Mouse (Mus musculus): Measurements from ENCODE around the gene Taf3.

DNA sequence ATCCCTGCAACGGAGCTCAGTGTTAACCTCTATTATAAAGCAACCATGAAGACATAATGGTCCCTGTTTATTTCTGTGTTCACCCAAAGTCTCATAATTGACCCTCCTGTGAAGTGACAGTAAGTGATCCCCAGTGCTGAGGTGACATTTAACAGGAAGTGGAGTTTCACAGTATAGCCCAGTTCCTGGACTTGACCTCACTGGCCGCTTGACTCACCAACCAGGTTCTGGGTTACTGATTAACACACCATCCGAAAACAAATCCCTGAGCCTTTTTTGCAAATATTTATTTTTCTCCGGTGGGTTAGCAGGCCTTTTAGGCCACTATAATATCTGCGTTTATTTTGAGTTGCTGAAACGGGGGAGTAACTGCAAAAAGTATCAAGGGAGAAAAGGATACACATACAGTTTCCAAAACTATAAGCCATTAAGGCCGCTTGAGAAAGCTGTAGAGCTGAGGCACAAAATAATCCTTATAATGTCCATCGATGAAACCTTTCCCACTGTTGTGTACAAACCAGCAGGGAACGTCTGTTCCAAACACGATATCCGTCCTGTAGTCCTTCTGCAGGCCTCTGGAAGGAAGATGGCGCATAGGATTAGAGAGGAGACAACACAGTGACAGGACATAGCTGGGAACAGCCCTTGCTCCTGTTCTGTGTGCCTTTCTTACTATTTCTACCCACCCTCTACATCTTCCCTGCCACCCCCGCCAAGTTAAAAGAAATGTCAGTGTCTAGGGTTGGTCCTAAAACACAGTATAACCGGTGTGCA lies 46.1 kb upstream of the Taf3 start:
- TF ChIP-seq HCFC1 (IDR thresholded peaks at IDR 0.05; ENCODE audit: borderline replicate concordance, insufficient read depth, low read length) (no peak), ZNF384 (IDR thresholded peaks at IDR 0.05; ENCODE audit: low read depth, low read length) (no peak), MAFK (IDR thresholded peaks at IDR 0.05; ENCODE audit: insufficient read depth, low read depth, low read length) (no peak)

All from ES-E14 (cell line).